Mouse (Mus musculus): ENCODE data around the gene AW549877. TPM values are rescaled to one million over a fixed set of nuclear protein-coding genes. Genes with fewer than 3 reads are reported as not detected.

Gene AW549877
- polyA plus RNA-seq, 1 experiment from 2014 or later: 35.0 TPM

DNA sequence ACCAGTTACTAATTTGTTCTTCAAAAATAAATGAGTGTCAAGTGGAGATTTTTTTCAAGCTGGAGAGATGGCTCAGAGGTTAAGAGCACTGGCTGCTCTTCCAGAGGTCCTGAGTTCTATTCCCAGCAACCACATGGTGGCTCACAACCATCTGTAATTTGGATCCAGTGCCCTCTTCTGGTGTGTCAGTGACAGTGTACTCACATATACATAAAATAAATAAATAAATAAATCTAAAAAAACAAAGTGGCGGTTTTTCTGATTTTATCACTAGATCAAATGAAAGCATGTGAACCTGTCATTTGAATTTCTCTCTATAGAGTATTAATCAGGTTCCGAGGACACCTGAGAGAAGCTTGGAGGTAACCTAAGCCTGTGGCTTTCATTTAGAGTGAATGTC is 17.3 kb downstream of the AW549877 start:
- 0 out of 2 replicates have a peak, but pooled peaks cover 4% of the 10 kb centered on the region for H3K4me1 ChIP-seq
- no peak for DNase-seq (ENCODE audit: low spot score)
- peaks cover 19% of the 10 kb centered on the region for H3K36me3 ChIP-seq (replicated peaks)
- no peak overlapping the region for H3K27ac ChIP-seq (replicated peaks)
- WGBS: 87% methylated on average over 2 of the region's 2 CpGs
- H3K4me3 ChIP-seq: no peak overlapping the region
- no peaks in the 10 kb centered on the region for H3K27me3 ChIP-seq (replicated peaks; ENCODE audit: low read depth, poor library complexity, severe bottlenecking)
- H3K9me3 ChIP-seq: no peaks in the 10 kb centered on the region

DNA sequence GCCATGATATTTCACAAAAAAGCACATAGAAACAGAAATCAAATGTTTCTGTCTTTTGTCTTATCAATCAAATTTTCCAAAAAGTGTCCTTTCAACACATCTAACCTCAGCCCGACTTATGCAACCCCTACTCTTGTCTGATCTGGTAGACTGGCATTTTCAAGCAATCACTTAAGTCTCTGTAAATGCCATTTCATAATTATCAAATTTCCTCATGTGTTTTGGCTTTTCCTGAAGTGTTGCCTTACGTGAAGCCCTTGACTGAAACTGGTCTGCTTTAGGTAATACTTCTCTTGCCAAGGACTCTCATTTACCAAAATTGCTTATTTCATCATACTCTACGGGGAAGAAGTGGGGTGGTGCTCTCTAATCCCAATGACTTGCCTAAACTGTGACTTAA is 22.2 kb downstream of the AW549877 start:
- no peak for DNase-seq (ENCODE audit: low spot score)
- Histone ChIP-seq H3K9me3 (no peaks in the 10 kb centered on the region), H3K4me3 (no peak overlapping the region), H3K36me3 (replicated peaks) (no peaks in the 10 kb centered on the region), H3K4me1 (no peaks in the 10 kb centered on the region), H3K27ac (replicated peaks) (no peak overlapping the region), H3K27me3 (replicated peaks; ENCODE audit: low read depth, poor library complexity, severe bottlenecking) (no peaks in the 10 kb centered on the region)
- 84% methylated on average over 3 of the region's 3 CpGs for WGBS

GRCm38 (mm10) chr15:3970193-3970592 is 25.4 kb downstream of the AW549877 start:
- Histone ChIP-seq H3K4me3 (no peak overlapping the region), H3K36me3 (replicated peaks) (no peaks in the 10 kb centered on the region), H3K4me1 (no peaks in the 10 kb centered on the region), H3K9me3 (no peaks in the 10 kb centered on the region), H3K27me3 (replicated peaks; ENCODE audit: low read depth, poor library complexity, severe bottlenecking) (no peaks in the 10 kb centered on the region), H3K27ac (replicated peaks) (no peak overlapping the region)
- 93% methylated on average over 6 of the region's 6 CpGs for WGBS
- no peak for DNase-seq (ENCODE audit: low spot score)

GRCm38 (mm10) chr15:3969743-3970142 is 25.8 kb downstream of the AW549877 start:
- H3K9me3 ChIP-seq: no peaks in the 10 kb centered on the region
- 89% methylated on average over 14 of the region's 14 CpGs for WGBS

GRCm38 (mm10) chr15:3962251-3962650 is 33.3 kb downstream of the AW549877 start:
- no peak overlapping the region for H3K4me3 ChIP-seq
- H3K27me3 ChIP-seq (replicated peaks; ENCODE audit: low read depth, poor library complexity, severe bottlenecking): no peaks in the 10 kb centered on the region
- H3K4me1 ChIP-seq: no peaks in the 10 kb centered on the region
- no peaks in the 10 kb centered on the region for H3K36me3 ChIP-seq (replicated peaks)
- no peak overlapping the region for H3K27ac ChIP-seq (replicated peaks)
- no peaks in the 10 kb centered on the region for H3K9me3 ChIP-seq
- WGBS: 89% methylated on average over 8 of the region's 8 CpGs
- DNase-seq (ENCODE audit: low spot score): no peak

More at GRCm38 (mm10) chr15:3969743-3970142, 25.8 kb downstream of the AW549877 start:
- Histone ChIP-seq H3K27ac (replicated peaks) (no peak overlapping the region), H3K4me3 (no peak overlapping the region), H3K36me3 (replicated peaks) (no peaks in the 10 kb centered on the region), H3K27me3 (replicated peaks; ENCODE audit: low read depth, poor library complexity, severe bottlenecking) (no peaks in the 10 kb centered on the region), H3K4me1 (no peaks in the 10 kb centered on the region)
- DNase-seq (ENCODE audit: low spot score): no peak

GRCm38 (mm10) chr15:3960094-3960493 is 35.5 kb downstream of the AW549877 start:
- 67% methylated on average over 1 of the region's 1 CpGs for WGBS
- DNase-seq (ENCODE audit: low spot score): no peak
- no peaks in the 10 kb centered on the region for H3K9me3 ChIP-seq

DNA sequence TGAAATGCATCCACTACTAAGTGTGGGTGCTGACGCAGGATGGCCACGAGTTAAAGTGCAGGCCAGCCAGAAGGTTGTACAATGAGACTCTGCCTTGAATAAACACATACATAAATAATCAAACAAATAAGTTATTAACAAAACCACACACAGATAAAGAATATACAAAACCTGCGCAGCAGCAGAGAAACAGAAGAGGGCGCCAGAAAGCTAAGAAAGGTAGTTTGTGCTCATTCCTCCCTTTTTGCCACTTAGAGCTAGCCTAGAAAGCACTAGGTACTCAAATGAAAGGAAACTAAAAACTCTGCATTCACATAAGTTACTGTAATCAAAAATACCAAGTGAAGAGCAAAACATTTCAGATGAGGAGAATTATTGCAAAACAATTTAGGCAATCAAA is 37.6 kb downstream of the AW549877 start:
- Histone ChIP-seq H3K9me3 (peaks cover 4% of the 10 kb centered on the region), H3K27me3 (replicated peaks; ENCODE audit: low read depth, poor library complexity, severe bottlenecking) (no peaks in the 10 kb centered on the region), H3K36me3 (replicated peaks) (no peaks in the 10 kb centered on the region), H3K4me3 (no peak overlapping the region), H3K27ac (replicated peaks) (no peak overlapping the region), H3K4me1 (no peaks in the 10 kb centered on the region)
- DNase-seq (ENCODE audit: low spot score): peak; percentile 23
- 28% methylated on average over 4 of the region's 4 CpGs for WGBS

More at GRCm38 (mm10) chr15:3960094-3960493, 35.5 kb downstream of the AW549877 start:
- Histone ChIP-seq H3K36me3 (replicated peaks) (no peaks in the 10 kb centered on the region), H3K4me3 (no peak overlapping the region), H3K27me3 (replicated peaks; ENCODE audit: low read depth, poor library complexity, severe bottlenecking) (no peaks in the 10 kb centered on the region), H3K4me1 (no peaks in the 10 kb centered on the region), H3K27ac (replicated peaks) (no peak overlapping the region)

DNA sequence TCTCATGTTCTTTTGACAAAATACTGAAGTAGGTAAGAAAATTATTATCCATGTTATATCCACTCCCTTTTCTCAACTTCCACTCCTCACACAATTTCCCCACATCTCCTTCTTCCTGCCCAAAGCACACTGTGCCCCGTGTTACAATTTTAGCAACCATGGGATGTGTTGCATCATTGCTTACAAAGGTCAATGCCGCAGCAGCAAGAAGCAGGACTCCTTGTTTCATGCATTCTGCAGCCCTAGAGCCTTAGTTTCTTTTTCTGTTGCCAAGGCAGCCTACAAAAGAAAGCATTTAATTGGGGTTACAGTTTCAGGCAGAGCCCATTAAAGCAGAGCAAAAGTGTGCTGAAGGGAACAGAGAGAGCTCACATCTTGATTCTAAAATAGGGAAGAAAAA is 40.6 kb downstream of the AW549877 start:
- H3K4me3 ChIP-seq: no peak overlapping the region
- 88% methylated on average over 2 of the region's 2 CpGs for WGBS
- no peaks in the 10 kb centered on the region for H3K36me3 ChIP-seq (replicated peaks)
- no peaks in the 10 kb centered on the region for H3K27me3 ChIP-seq (replicated peaks; ENCODE audit: low read depth, poor library complexity, severe bottlenecking)
- H3K27ac ChIP-seq (replicated peaks): no peak overlapping the region
- H3K9me3 ChIP-seq: peaks cover 4% of the 10 kb centered on the region
- H3K4me1 ChIP-seq: no peaks in the 10 kb centered on the region
- no peak for DNase-seq (ENCODE audit: low spot score)

- H3K4me3 ChIP-seq: no peak overlapping the region
- H3K36me3 ChIP-seq (replicated peaks): no peaks in the 10 kb centered on the region
- DNase-seq (ENCODE audit: low spot score): no peak
- no peak overlapping the region for H3K27ac ChIP-seq (replicated peaks)
- H3K4me1 ChIP-seq: no peaks in the 10 kb centered on the region
- H3K27me3 ChIP-seq (replicated peaks; ENCODE audit: low read depth, poor library complexity, severe bottlenecking): no peaks in the 10 kb centered on the region
- 90% methylated on average over 2 of the region's 2 CpGs for whole genome bisulfite sequencing
- no peaks in the 10 kb centered on the region for H3K9me3 ChIP-seq
Measured at GRCm38 (mm10) chr15:3938132-3938531, 57.4 kb downstream of the AW549877 start.

GRCm38 (mm10) chr15:3936056-3936455 is 59.5 kb downstream of the AW549877 start:
- H3K27ac ChIP-seq (replicated peaks): no peak overlapping the region
- H3K27me3 ChIP-seq (replicated peaks; ENCODE audit: low read depth, poor library complexity, severe bottlenecking): no peaks in the 10 kb centered on the region
- no peaks in the 10 kb centered on the region for H3K36me3 ChIP-seq (replicated peaks)
- DNase-seq (ENCODE audit: low spot score): no peak
- no peaks in the 10 kb centered on the region for H3K9me3 ChIP-seq
- H3K4me1 ChIP-seq: no peaks in the 10 kb centered on the region
- 90% methylated on average over 3 of the region's 3 CpGs for WGBS
- no peak overlapping the region for H3K4me3 ChIP-seq

DNA sequence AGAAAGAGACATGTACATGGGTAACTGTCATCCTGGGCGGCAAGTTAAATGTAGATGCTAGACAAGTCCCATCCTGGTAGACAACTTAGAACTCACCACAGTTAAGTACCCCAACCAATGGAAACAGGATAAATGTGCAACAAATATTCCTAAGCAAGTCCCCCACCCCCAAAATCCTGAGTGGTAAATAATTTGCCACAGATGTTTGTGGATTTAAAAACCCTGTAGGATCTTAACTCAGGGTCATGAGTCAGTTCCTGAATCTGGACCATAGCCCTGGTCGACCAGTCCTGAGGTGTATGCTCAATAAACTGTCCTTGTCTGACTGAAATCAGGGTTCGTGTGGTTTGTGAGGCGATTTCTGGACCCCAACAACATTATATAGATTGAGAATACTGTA is 62.1 kb downstream of the AW549877 start:
- no peaks in the 10 kb centered on the region for H3K9me3 ChIP-seq
- H3K4me3 ChIP-seq: no peak overlapping the region
- 83% methylated on average over 4 of the region's 4 CpGs for WGBS
- no peaks in the 10 kb centered on the region for H3K4me1 ChIP-seq
- H3K27ac ChIP-seq (replicated peaks): no peak overlapping the region
- no peak for DNase-seq (ENCODE audit: low spot score)
- H3K36me3 ChIP-seq (replicated peaks): no peaks in the 10 kb centered on the region
- H3K27me3 ChIP-seq (replicated peaks; ENCODE audit: low read depth, poor library complexity, severe bottlenecking): no peaks in the 10 kb centered on the region

Measured in embryonic facial prominence, embryonic 10.5 days (tissue).